In the genomic region with DNA sequence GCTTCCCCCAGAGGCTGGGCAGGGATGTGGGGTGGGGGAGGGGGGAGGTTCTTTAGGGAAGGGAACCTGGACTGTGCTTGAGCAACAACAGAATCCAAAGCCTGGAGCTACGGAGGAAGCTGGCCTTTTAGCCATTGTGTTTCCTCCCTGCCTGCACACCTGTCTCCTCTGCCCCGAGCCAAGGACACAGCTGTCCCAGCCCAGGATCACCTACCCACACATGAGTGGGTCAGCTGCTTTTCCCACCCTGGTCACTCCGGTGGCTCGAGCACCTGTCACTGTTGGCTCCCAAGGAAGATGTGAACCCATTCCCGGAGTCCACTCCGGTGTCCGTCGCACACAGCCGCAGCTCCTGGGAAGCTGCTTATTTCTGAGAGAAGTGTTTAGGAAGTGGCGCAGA, we compare ENCODE assay signal across 11 mouse cellular contexts. TPM values are rescaled to one million over a fixed set of nuclear protein-coding genes. Genes with fewer than 3 reads are reported as not detected.
"Had no signal": no experiment of that assay in that cellular context is flagged by ENCODE, and none has a peak within 500 bp of the region (broad histone marks: within the 10 kb centered on the region; RNA-seq: fewer than 3 reads in every experiment).

No protein-coding gene starts in this region.

- ATAC-seq: liver, embryonic 12.5 days; midbrain, embryonic 15.5 days had no signal

- H3K36me3 ChIP-seq: liver, embryonic 12.5 days; midbrain, embryonic 15.5 days had no signal

- H3K4me2 ChIP-seq: limb, embryonic 15.5 days; liver, embryonic 12.5 days; lung, embryonic 14.5 days; midbrain, embryonic 15.5 days had no signal

- DNase-seq: kidney, postnatal 14 days; left cerebral cortex, postnatal 4 days; lung, embryonic 14.5 days; lung, postnatal 10 days; lung, postnatal 4 days; right cerebral cortex, postnatal 25 days had no signal

- H3K27ac ChIP-seq: limb, embryonic 15.5 days; liver, embryonic 12.5 days; midbrain, embryonic 10.5 days; midbrain, embryonic 15.5 days had no signal

- H3K27me3 ChIP-seq: limb, embryonic 15.5 days; midbrain, embryonic 15.5 days had no signal

- H3K9ac ChIP-seq: limb, embryonic 15.5 days; liver, embryonic 12.5 days; lung, embryonic 14.5 days; midbrain, embryonic 15.5 days had no signal

- H3K9me3 ChIP-seq: limb, embryonic 15.5 days; liver, embryonic 12.5 days; midbrain, embryonic 10.5 days; midbrain, embryonic 15.5 days had no signal

- H3K4me3 ChIP-seq: limb, embryonic 15.5 days; liver, embryonic 12.5 days; midbrain, embryonic 10.5 days; midbrain, embryonic 15.5 days had no signal

RNA-seq across cellular contexts. Expression of gene Aif1l, which starts 7.3 kb away (rescaled TPM):
- total RNA-seq: megakaryocyte, adult 5-6 weeks had no signal
